Mouse (Mus musculus): Measurements from ENCODE around the gene Fbh1. TPM values are rescaled to one million over a fixed set of nuclear protein-coding genes. Genes with fewer than 3 reads are reported as not detected.

Fbh1 gene
- polyA plus RNA-seq, 1 experiment from 2014 or later, result 154 TPM

- no peak for ATAC-seq (ENCODE audit: low FRiP score, low read depth)
- H3K4me3 ChIP-seq, result no peak overlapping the region
- H3K9me3 ChIP-seq, result no peaks in the 10 kb centered on the region
- no peak overlapping the region for H3K4me2 ChIP-seq (replicated peaks)
- H3K9ac ChIP-seq (replicated peaks), result no peak overlapping the region
- WGBS, result 78% methylated on average over 10 of the region's 10 CpGs
- H3K36me3 ChIP-seq, result peaks cover 67% of the 10 kb centered on the region
- no peaks in the 10 kb centered on the region for H3K27me3 ChIP-seq
- H3K27ac ChIP-seq (replicated peaks), result no peak overlapping the region
- H3K4me1 ChIP-seq, result no peaks in the 10 kb centered on the region
These were observed 10.2 kb downstream of the Fbh1 start for GRCm38 (mm10) chr2:11767161-11767545.

- Histone ChIP-seq H3K27me3 (no peaks in the 10 kb centered on the region), H3K27ac (replicated peaks) (no peak overlapping the region), H3K9ac (replicated peaks) (no peak overlapping the region), H3K4me3 (no peak overlapping the region), H3K4me1 (no peaks in the 10 kb centered on the region), H3K9me3 (no peaks in the 10 kb centered on the region), H3K36me3 (peaks cover 72% of the 10 kb centered on the region), H3K4me2 (replicated peaks) (no peak overlapping the region)
- ATAC-seq (ENCODE audit: low FRiP score, low read depth), result no peak
- WGBS, result 77% methylated on average over 5 of the region's 5 CpGs
These were observed 10.8 kb downstream of the Fbh1 start for GRCm38 (mm10) chr2:11766485-11767160.

GRCm38 (mm10) chr2:11765694-11766093, 11.7 kb downstream of the Fbh1 start:
- no peak for ATAC-seq (ENCODE audit: low FRiP score, low read depth)
- Histone ChIP-seq H3K4me1 (no peaks in the 10 kb centered on the region), H3K27ac (replicated peaks) (no peak overlapping the region), H3K36me3 (peaks cover 81% of the 10 kb centered on the region), H3K4me2 (replicated peaks) (no peak overlapping the region), H3K4me3 (no peak overlapping the region), H3K9me3 (no peaks in the 10 kb centered on the region), H3K9ac (replicated peaks) (no peak overlapping the region), H3K27me3 (no peaks in the 10 kb centered on the region)
- 97% methylated on average over 4 of the region's 4 CpGs for WGBS

- 93% methylated on average over 4 of the region's 4 CpGs for WGBS
- Histone ChIP-seq H3K27ac (replicated peaks) (no peak overlapping the region), H3K9ac (replicated peaks) (no peak overlapping the region), H3K4me3 (no peak overlapping the region), H3K4me2 (replicated peaks) (no peak overlapping the region), H3K4me1 (no peaks in the 10 kb centered on the region), H3K36me3 (peaks cover 98% of the 10 kb centered on the region), H3K9me3 (no peaks in the 10 kb centered on the region), H3K27me3 (no peaks in the 10 kb centered on the region)
- ATAC-seq (ENCODE audit: low FRiP score, low read depth), result no peak
These were observed 14.8 kb downstream of the Fbh1 start for GRCm38 (mm10) chr2:11762541-11762940.

GRCm38 (mm10) chr2:11739516-11740051, 37.8 kb downstream of the Fbh1 start:
- Histone ChIP-seq H3K27ac (replicated peaks) (no peak overlapping the region), H3K4me2 (replicated peaks) (no peak overlapping the region), H3K9me3 (no peaks in the 10 kb centered on the region), H3K9ac (replicated peaks) (no peak overlapping the region), H3K4me3 (no peak overlapping the region), H3K4me1 (no peaks in the 10 kb centered on the region), H3K27me3 (no peaks in the 10 kb centered on the region), H3K36me3 (peaks cover 60% of the 10 kb centered on the region)
- WGBS, result 94% methylated on average over 4 of the region's 4 CpGs
- ATAC-seq (ENCODE audit: low FRiP score, low read depth), result no peak

- H3K36me3 ChIP-seq, result peaks cover 52% of the 10 kb centered on the region
- H3K4me3 ChIP-seq, result no peak overlapping the region
- no peak overlapping the region for H3K27ac ChIP-seq (replicated peaks)
- H3K27me3 ChIP-seq, result no peaks in the 10 kb centered on the region
- WGBS, result 92% methylated on average over 3 of the region's 3 CpGs
- H3K4me1 ChIP-seq, result no peaks in the 10 kb centered on the region
- no peaks in the 10 kb centered on the region for H3K9me3 ChIP-seq
- no peak for ATAC-seq (ENCODE audit: low FRiP score, low read depth)
- no peak overlapping the region for H3K9ac ChIP-seq (replicated peaks)
- H3K4me2 ChIP-seq (replicated peaks), result no peak overlapping the region
These were observed 38.6 kb downstream of the Fbh1 start for GRCm38 (mm10) chr2:11738794-11739193.

GRCm38 (mm10) chr2:11735853-11736252, 41.5 kb downstream of the Fbh1 start:
- H3K27ac ChIP-seq (replicated peaks), result no peak overlapping the region
- 90% methylated on average over 6 of the region's 6 CpGs for WGBS
- H3K9me3 ChIP-seq, result no peaks in the 10 kb centered on the region
- H3K36me3 ChIP-seq, result peaks cover 23% of the 10 kb centered on the region
- no peak overlapping the region for H3K9ac ChIP-seq (replicated peaks)
- no peaks in the 10 kb centered on the region for H3K4me1 ChIP-seq
- no peak overlapping the region for H3K4me2 ChIP-seq (replicated peaks)
- ATAC-seq (ENCODE audit: low FRiP score, low read depth), result no peak
- H3K27me3 ChIP-seq, result no peaks in the 10 kb centered on the region
- H3K4me3 ChIP-seq, result no peak overlapping the region

GRCm38 (mm10) chr2:11732978-11733377, 44.4 kb downstream of the Fbh1 start:
- no peaks in the 10 kb centered on the region for H3K36me3 ChIP-seq
- WGBS, result 63% methylated on average over 5 of the region's 5 CpGs
- H3K4me2 ChIP-seq (replicated peaks), result no peak overlapping the region
- no peak overlapping the region for H3K4me3 ChIP-seq
- no peaks in the 10 kb centered on the region for H3K27me3 ChIP-seq
- no peaks in the 10 kb centered on the region for H3K4me1 ChIP-seq
- no peak overlapping the region for H3K27ac ChIP-seq (replicated peaks)
- no peaks in the 10 kb centered on the region for H3K9me3 ChIP-seq
- no peak overlapping the region for H3K9ac ChIP-seq (replicated peaks)
- ATAC-seq (ENCODE audit: low FRiP score, low read depth), result no peak

GRCm38 (mm10) chr2:11729091-11729490, 48.3 kb downstream of the Fbh1 start:
- no peaks in the 10 kb centered on the region for H3K4me1 ChIP-seq
- H3K9ac ChIP-seq (replicated peaks), result no peak overlapping the region
- no peaks in the 10 kb centered on the region for H3K9me3 ChIP-seq
- WGBS, result 68% methylated on average over 3 of the region's 3 CpGs
- no peaks in the 10 kb centered on the region for H3K27me3 ChIP-seq
- ATAC-seq (ENCODE audit: low FRiP score, low read depth), result no peak
- no peak overlapping the region for H3K27ac ChIP-seq (replicated peaks)
- H3K36me3 ChIP-seq, result no peaks in the 10 kb centered on the region
- no peak overlapping the region for H3K4me2 ChIP-seq (replicated peaks)
- no peak overlapping the region for H3K4me3 ChIP-seq

GRCm38 (mm10) chr2:11727574-11727973, 49.8 kb downstream of the Fbh1 start:
- Histone ChIP-seq H3K9ac (replicated peaks) (no peak overlapping the region), H3K4me2 (replicated peaks) (no peak overlapping the region), H3K27me3 (no peaks in the 10 kb centered on the region), H3K36me3 (no peaks in the 10 kb centered on the region), H3K9me3 (no peaks in the 10 kb centered on the region), H3K27ac (replicated peaks) (no peak overlapping the region), H3K4me3 (no peak overlapping the region), H3K4me1 (no peaks in the 10 kb centered on the region)
- no peak for ATAC-seq (ENCODE audit: low FRiP score, low read depth)
- 94% methylated on average over 5 of the region's 5 CpGs for WGBS

- Histone ChIP-seq H3K9ac (replicated peaks) (no peak overlapping the region), H3K9me3 (no peaks in the 10 kb centered on the region), H3K27ac (replicated peaks) (no peak overlapping the region), H3K4me2 (replicated peaks) (no peak overlapping the region), H3K4me3 (no peak overlapping the region), H3K36me3 (no peaks in the 10 kb centered on the region), H3K27me3 (no peaks in the 10 kb centered on the region), H3K4me1 (no peaks in the 10 kb centered on the region)
- no peak for ATAC-seq (ENCODE audit: low FRiP score, low read depth)
- WGBS, result 90% methylated on average over 9 of the region's 9 CpGs
These were observed 54.8 kb downstream of the Fbh1 start for GRCm38 (mm10) chr2:11722564-11722963.

GRCm38 (mm10) chr2:11718573-11718972, 58.8 kb downstream of the Fbh1 start:
- WGBS, result 84% methylated on average over 2 of the region's 2 CpGs
- no peaks in the 10 kb centered on the region for H3K4me1 ChIP-seq

GRCm38 (mm10) chr2:11714535-11714934, 62.8 kb downstream of the Fbh1 start:
- Histone ChIP-seq H3K27ac (replicated peaks) (no peak overlapping the region), H3K9ac (replicated peaks) (no peak overlapping the region), H3K4me1 (no peaks in the 10 kb centered on the region), H3K4me2 (replicated peaks) (no peak overlapping the region), H3K9me3 (no peaks in the 10 kb centered on the region), H3K27me3 (no peaks in the 10 kb centered on the region), H3K36me3 (no peaks in the 10 kb centered on the region), H3K4me3 (no peak overlapping the region)
- 87% methylated on average over 4 of the region's 4 CpGs for WGBS
- ATAC-seq (ENCODE audit: low FRiP score, low read depth), result no peak

More at GRCm38 (mm10) chr2:11718573-11718972, 58.8 kb downstream of the Fbh1 start:
- no peaks in the 10 kb centered on the region for H3K36me3 ChIP-seq
- no peak overlapping the region for H3K9ac ChIP-seq (replicated peaks)
- no peak overlapping the region for H3K4me2 ChIP-seq (replicated peaks)
- no peaks in the 10 kb centered on the region for H3K9me3 ChIP-seq
- no peak overlapping the region for H3K4me3 ChIP-seq
- ATAC-seq (ENCODE audit: low FRiP score, low read depth), result no peak
- no peaks in the 10 kb centered on the region for H3K27me3 ChIP-seq
- H3K27ac ChIP-seq (replicated peaks), result no peak overlapping the region

Data from midbrain, embryonic 12.5 days (tissue).